Mouse (Mus musculus) NIH3T3 (cell line): ENCODE data around the gene Eno4.
"Not testable (repeated sequence)": the region's sequence is repeated elsewhere in the genome, so short reads cannot be mapped to it uniquely, and the experiment has no call there.

Source experiments
- DNase-seq: peaks from one replicate; pipeline ENCODE4 v3.0.0-alpha.2; 2012; ENCODE audit warnings: low read depth

Gene Eno4

DNA sequence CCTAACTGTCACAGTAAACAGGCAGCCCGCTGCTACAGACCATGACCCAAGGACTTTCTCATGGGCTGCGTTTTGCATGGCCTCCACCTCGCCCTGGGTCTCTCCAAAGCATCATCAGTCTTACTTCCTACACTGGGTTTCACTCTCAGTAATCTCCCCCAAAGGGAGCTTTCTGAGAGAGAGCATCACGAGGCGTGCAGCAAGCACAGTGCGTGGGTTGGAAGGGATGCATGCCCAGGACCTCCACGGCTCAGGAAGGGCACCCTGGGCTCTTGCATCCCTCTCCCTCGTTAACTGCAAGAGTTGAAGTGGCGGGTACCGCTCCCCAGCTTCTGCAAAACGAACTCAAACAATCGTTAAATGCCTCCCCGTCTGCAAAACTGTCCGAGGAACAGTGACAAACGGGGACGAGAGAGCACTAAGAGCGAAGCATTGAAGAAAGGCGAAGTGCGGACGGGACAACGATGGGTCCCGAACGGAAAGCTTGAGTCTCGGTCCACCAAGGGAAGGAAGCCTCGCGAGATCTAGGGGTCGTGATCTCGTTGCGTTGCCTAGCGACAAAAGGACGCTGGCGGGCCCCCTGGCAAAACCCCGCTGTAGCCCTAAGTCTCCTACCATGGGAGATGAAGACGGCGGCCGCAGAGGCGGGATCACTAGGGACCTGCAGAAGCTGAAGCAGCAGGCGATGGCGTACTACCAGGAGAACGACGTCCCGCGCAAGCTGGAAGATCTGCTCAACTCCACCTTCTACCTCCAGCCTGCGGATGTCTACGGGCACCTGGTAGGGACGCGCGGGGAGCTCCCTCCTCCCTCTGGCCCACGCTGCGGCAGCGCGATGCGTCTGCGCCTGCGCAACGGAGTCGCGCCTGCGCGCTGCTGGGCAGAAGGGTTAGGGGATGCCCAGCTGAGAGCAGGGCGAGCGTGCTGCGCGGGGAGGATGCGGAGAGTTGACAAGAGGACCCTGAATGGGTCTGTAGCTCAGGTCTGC is at the start of gene Eno4, which contains the start of gene Hspa12a:
TSS of gene Eno4 (plus strand) at position 585 of the 988 bp plus-strand sequence.
TSS of gene Hspa12a (minus strand) at position 814 of the 988 bp plus-strand sequence.
- DNase-seq, result peak; percentile 98

DNA sequence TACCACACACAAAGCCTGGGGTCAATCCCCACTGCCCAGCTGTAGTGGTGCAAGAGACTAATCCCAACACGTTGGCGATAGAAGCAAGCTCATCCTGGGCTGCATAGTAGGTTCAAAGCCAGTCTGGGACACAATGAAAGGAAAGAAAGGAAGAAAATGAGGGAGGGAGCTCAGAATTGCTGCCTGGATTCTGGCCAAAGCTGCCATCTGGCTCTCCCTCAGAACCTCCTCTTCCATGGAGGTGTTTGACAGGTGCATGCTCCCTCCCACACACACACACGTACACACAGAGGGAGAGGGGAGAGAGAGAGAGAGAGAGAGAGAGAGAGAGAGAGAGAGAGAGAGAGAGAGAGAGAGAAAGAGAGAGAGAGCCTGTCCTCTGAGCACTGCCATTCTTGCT is 47.0 kb upstream of the Eno4 start:
- no peak for DNase-seq

DNA sequence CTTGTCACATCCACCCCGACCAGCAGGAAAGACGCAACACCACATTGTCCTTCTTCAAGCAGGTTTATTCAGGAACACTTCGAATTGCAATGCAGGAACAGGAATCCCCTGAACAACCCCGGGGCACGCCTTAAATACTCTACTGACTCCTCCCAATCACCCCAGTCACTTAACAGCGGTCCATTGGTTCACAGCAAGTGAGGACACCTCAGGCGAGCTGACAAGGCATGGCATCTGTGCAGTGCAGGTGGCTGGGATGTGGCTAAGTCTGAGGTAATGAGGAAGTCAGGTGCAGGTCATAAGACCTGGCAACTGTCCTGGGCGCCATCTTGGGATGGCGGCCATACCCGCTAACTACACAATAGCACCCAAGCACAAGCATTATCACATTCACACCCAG is 42.8 kb upstream of the Eno4 start:
- DNase-seq, result not testable (repeated sequence)

DNA sequence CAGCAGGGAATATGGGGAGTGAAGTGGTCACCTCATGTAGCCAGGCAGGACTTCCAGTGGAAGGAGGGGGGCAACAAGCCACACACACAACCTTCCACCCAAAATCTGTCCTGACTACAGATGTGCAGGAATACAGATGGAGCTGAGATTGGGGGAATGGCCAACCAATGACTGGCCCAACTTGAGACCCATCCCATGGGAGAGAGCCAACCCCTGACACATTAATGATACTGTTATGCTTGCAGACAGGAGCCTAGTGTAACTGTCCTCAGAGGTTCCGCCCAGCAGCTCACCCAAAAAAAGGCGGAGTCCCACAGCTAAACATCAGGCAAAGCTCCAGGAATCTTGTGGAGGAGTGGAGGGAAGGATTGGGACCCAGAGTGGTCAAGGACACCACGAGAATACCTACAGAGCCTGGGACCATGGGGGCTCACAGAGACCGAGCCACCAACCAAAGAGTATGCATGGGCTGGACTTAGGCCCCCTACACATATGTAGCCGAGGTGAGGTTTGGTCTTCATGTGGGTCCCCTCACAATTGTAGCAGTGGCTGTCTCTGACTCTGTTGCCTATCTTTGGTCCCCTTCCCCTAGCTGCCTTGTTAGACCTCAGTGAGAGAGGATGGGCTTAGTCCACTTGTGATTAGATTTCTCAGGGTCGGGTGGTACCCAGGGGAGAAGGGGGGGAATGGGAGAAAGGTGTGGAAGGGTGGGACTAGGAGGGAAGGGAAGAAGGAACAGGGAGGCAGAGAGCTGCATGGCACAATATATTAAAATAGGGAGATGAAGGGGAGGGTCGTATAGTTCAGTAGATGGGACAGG is 39.9 kb upstream of the Eno4 start:
- no peak for DNase-seq

DNA sequence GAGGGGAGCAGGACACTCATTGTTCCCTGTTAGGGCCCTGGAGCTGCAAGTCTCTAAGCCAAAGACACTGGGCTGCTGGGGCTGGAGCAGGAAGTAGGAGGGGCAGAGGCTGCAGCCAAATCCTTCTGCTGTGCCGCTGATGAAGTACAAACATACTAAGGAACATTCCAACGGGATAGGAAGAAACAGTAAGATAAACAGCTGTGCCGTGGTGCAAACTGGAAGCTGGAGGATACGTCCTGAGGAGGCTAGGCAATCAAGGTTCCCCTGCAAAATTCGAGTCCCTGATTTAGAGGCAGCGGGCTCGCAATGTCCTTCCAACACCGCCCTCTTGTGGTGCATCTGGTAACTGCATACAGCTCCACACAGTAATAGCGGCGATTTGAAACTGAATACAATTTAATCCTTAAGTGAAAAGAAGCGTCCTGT is 39.3 kb upstream of the Eno4 start:
- DNase-seq, result peak; percentile 89

DNA sequence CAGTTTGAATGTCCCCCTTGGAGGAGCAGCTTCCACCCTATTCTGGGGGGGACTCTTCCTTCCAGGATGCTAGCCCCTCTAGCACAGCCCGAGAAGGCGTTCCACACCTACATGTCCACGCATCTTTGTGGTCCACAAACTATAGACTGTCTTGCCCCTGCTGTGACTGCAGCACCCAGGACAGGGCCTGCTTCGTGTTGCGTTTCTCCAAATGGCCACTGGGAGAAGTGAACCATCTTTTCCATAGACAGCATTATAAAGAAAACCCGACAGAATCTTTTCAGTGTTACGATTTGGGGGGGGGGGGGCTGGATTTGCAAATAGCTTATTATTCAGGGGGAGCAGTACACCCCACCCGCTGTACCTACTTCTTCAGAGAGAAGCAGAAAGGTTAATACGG is 36.5 kb upstream of the Eno4 start:
- peak; percentile 28 for DNase-seq

DNA sequence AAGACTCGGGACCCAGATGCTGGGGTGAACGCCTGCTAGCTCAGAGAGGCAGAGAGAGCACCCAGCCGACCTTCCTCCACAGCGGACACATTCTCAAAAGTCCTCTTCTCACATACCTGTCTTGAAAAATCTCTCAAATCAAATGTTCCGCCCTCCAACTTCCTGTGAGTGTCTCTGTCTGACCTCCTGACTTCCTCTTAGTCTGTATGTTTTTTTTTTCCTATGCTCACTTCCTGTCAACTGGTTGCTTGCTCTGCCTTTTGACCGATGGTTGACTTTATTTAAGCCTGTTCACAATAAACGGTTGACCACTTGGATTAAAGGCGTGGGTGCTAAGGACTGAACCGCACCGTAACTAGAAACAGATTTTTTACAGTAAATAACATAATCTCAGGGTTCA is 35.2 kb upstream of the Eno4 start:
- DNase-seq, result no peak

DNA sequence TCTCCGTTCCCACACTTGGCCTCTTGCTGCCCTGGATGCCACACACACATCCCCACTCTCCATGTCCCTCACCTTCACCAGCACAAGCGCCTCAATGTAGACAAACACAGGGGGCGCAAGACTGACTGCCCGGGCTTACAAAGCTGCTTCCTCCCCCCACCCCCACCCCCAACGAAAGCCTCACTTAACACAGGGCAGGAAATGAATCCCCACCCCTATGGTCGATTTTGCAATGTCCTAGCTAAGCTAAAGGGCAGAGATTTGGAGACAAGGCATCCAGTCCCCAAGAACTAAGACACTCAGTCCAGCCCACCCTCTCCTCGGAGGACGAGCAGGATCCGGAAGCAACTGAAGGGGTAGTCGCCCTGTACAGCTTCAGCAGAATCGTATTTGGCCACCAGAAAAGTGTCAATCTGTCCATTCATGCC is 32.3 kb upstream of the Eno4 start:
- peak; percentile 39 for DNase-seq

DNA sequence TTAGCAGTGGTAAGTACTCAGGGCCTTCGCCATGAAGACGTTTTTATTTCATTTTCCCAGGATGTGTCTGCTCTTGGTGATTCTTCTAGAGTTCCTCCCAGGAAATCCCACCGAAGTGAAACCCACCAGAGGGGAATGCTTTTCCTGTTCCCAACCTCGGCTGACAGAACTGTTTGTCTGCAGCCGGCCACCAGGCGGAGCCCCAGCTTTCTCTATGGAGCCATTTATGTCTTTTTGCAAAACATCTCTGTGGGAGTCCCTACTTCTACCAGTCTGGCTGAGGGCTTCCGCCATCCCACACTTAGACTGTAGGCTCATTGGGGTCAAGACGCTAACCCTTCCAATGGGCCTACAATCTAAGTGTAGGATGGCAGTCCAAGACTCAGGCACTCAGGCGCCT is 31.8 kb upstream of the Eno4 start:
- DNase-seq, result peak; percentile 79

DNA sequence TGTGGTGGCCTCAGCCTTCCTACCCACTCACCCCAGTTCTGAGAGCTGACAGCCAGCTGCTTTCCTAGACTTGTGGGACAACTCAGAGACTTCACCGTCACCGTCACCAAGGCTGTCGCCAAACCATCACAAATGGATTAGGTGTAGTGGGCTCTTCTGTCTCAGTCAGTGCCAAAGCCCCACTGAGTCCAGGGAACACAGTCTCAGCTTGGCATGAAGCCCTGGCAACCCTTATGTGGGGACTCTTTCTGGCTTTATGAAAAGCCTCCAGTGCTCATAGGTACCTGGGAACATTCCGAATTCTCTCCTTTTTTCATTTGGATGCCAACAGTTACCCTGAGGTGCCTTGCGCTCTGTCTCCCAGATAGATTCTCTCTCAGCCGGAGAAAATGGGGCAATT is 29.9 kb upstream of the Eno4 start:
- DNase-seq, result no peak

DNA sequence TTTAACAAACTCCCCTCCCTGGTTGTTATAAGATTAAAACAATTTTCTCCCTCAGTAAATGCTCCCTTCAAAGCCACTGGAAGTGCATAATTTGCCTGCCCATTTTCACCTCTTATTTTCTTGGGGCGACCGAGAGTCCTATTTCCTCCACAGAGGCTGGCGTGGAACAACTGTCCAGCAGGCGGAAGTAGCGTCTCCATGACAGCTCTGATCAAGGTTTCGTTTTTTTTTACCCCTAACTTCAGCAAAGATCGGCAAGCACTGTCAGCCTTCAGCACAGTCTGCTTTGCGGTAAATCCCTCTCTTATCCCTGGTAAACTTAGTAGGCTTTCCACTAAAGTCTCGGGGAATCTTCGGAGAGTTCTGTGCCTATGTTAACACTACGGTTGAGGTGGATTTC is 24.6 kb upstream of the Eno4 start:
- DNase-seq, result peak; percentile 61

DNA sequence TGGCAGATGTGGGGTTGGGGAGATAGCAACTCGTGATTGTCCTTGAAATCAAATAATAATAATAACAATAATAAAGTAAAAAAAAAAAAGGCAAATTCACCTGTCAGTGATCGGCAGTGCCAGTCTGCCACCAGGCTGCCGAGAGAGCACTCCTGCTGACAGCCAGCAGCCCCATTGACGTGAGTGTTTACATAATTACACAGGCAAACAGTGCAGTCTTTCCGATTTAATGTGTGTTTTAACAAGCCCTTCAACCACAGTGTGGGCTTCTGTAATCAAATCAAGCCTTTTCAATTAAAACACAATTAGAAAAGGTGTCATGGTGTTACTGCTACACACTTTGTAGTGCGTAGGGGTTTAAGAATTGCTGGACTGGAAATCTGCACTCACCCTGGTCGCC is 24.1 kb upstream of the Eno4 start:
- DNase-seq, result no peak

DNA sequence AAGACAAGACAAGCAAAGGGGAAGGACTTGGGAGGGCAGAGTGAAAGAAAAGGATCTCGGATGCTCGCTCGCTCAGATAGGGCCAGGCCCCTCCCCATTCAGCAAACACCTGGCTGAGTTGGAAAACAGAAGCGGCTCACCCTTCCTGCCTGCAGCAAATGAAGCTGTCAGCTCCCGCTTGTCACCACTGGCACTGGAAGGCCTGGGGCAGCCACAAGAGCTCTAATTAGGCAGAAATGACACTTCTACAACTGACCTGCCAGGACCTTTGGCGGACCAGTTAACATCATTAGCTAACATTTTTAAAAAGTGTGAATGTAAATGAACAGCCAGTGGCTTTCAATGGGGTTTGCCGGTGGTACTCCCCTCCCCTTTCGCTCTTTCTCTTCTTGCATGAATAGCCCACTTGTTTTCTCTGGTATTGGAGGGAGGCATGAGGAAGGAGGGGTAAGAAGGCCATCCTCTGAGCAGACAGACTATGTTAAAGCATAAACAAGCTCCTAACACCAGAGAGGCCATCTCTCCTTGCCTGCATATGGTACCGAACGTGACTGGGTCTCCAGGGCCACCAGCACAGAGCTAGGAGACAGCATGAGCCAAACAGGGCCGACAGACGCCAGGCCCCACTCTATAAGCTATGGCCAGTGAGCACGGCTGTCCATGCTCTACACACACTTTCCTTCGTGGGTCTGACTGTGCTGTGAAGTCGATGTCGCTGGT is 12.0 kb upstream of the Eno4 start:
- DNase-seq, result no peak

DNA sequence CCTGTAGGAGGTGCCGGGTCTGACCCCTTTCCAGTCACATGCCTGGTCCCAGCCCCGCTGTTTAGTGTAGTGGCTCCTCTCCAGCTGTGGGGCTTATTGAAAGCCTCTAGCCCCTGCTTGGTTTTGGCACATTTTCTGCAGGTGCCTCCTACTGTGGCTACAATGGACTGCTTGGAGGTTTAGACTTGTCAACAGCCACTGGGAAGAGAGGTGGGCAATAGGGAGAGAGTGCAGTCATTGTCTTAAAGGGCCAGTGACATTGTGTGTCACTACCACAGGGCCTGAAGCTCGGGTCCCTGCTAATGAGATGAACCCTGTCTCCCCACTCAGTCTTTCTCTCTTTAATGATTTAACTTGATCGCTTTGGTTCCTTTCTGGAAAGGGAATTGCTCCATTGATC is 10.2 kb upstream of the Eno4 start:
- DNase-seq, result no peak

DNA sequence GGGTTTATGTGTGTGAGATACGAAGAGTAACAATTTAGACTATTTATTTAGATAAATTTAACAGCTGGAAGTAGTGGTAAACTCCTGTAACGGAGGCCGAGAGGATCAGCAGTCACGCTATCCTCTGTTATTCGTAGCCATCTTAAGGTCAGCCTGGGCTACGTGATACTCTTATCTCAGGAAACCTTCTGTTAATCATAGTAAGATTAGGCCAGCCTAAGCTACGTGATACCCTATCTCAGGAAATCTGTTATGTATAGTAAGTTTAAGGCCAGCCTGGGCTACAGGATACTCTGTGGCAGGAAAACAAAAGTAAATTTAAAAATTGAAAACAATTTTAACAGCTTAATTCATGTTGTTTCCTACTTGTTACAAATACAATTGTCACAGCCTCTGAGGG is 2.7 kb downstream of the Eno4 start:
- DNase-seq, result no peak

DNA sequence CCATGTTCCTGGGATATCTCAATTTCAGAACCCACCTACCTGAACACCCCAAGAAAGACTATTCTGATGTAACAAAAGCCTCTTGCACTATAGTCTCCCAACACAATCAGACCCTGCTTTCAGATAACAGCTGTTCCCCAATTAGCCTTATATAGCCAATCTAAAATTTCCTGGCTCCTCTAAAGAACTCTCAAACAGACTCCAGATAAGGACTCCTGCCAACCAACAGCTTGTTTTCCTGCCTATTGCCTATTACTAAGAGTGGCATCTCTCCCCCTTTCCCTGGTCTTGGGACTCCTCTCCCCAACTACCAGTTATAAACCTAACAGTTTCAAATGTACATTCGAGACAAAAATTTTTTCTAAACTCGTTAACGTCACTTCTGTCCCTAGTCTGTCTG is 8.3 kb downstream of the Eno4 start:
- no peak for DNase-seq

DNA sequence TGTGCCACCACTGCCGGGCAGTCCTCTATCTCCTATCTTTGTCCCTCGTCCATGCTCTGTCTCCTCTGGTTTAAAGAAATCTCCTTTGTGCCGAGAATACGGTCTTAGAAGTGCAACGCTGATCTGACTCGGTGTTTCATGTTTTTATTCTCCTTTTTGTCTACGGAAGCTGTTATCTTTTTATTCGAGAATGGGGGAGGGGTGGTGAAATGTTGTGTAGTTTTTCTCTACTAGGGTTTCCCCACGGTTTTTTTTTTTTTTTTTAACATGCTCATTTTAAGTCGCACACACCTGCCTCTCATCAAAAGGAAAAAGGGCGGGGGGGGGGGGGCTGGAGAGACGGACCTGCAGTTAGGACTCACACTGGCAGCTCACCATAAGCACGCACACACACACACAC is 9.0 kb downstream of the Eno4 start:
- DNase-seq, result no peak

DNA sequence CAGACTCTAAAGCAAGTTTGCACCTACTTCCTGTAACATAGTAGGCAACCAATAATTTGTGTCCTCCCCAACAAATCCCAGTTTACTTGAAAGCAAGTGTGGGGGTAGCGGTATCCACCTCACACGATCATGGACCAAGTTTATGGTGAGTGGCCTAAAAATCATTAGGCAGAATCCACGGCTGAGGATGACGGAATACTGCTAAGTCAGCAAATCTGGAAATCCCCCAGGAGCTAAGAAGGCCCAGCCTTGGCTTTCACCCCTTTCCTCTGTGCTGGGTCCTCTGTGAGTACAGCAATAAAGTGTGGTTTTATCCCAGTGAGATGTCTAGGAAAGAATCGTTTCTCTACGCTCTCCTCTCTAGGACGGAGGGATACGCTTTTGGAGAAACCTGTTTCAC is 11.6 kb downstream of the Eno4 start:
- no peak for DNase-seq

DNA sequence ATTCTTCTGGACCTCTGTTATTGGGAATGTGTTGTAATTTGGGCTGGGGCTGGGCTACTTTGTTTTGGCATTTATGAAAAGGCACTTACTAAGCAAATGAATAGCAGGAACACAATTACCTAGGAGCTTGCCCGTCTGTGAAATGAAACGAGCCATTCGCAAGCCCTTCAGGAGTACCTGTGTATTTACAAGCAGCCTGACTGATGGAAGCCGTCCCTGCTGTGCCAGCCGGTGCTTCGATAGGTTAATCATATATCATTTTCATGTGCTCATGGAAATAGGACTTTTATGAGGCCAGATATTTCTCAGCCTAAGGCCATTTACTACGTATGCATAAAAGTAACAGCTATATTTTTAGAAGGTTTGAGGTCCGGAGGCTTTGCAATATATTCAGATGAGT is 19.8 kb downstream of the Eno4 start:
- DNase-seq, result no peak

DNA sequence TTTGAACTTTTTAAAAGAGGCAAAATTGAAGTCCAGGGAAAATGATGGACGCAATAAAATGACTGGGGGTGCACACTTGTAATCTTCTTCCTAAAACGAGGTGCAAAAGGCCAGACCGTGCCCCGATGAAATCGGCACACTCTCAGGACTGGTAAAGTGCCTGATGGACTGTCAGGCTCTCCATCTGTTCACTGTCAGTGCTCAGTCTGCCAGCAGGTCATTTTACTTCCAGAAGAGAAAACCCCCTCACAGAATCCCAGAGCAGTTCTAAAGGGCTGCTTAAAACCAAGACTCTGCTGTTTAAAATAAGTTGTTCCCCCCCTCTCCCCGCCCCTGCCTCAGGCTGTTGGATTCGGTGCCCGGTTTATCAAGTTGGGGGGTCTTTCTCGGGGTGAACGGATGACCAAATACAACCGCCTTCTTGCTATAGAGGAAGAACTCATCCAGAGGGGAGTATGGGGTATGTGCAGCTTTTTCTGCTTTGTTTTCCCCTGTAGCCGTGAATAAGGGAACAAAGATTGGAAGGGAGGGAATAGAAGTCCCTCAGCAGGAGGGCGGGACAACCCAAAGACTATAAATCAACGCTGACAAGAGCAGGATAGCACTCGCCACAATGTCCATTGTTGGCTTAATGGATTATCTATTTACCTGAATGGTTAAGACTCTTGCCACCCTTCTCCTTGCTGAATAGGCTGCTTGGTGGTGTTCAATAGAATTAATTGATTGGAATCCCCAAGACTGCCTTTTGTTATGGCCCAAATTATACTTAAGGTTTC is 25.7 kb downstream of the Eno4 start:
- DNase-seq, result no peak

DNA sequence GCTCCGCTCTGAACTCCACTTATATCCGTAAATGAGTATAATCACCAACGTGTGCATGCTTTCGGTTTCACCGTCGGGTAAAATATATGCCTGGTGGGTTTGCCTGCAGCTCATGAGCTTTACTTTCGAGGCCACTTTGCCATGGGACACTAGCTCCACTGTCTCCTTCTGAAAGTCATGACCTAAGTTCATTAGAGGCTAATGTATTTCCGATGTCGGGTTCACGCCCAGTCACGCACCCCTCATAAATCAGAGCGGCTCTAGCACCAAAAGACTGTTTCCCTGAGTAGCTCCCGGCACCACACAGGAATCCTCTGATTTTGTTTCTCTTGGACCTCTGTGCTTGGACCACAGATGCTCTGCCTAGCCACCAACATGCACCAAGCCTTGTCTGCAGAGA is 27.6 kb downstream of the Eno4 start:
- no peak for DNase-seq
